Mouse (Mus musculus): ENCODE results near the gene Atf6.

DNA sequence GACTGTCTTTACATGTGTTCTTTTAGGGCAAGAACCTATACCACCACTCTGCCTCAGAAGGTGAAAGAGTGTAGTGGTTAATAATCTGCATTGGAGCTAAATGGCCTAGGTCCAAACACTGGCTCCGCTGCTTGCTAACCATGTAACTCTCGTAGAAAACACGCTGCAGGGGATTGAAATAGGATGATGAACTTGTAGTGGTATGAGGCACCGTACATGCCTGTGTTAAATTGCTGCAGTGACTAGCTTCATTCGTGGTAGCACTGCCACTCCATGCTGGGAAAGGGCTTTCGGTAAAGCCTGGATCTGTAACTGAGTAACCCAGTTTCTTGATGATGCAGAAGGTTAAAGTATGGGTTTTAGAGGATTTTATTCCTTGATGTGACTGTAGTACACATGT lies 163.5 kb downstream of the Atf6 start:
- TF ChIP-seq USF1 (IDR thresholded peaks at IDR 0.05; ENCODE audit: low read depth) (no peak), CTCF (IDR thresholded peaks at IDR 0.05; ENCODE audit: control insufficient read depth, insufficient read depth, insufficient read length) (no peak), MAX (IDR thresholded peaks at IDR 0.05) (no peak), CEBPB (IDR thresholded peaks at IDR 0.05; ENCODE audit: low read depth) (no peak)

All from C2C12 (cell line).